Mouse (Mus musculus) c-Kit-positive CD71-positive TER-119-negative erythroid progenitor cells, embryonic 14.5 days (primary cell): ENCODE measurements at regions not wholly inside any gene's neighbourhood (a gene's known extent, or its start where the extent isn't known, plus 50 kb on each side); places are given as distances from the start of the nearest gene placed in this dataset.

Experiments
- DNase-seq: peaks from one replicate; pipeline ENCODE4 v3.0.0-alpha.2; 2013; ENCODE audit warnings: low read depth

DNA sequence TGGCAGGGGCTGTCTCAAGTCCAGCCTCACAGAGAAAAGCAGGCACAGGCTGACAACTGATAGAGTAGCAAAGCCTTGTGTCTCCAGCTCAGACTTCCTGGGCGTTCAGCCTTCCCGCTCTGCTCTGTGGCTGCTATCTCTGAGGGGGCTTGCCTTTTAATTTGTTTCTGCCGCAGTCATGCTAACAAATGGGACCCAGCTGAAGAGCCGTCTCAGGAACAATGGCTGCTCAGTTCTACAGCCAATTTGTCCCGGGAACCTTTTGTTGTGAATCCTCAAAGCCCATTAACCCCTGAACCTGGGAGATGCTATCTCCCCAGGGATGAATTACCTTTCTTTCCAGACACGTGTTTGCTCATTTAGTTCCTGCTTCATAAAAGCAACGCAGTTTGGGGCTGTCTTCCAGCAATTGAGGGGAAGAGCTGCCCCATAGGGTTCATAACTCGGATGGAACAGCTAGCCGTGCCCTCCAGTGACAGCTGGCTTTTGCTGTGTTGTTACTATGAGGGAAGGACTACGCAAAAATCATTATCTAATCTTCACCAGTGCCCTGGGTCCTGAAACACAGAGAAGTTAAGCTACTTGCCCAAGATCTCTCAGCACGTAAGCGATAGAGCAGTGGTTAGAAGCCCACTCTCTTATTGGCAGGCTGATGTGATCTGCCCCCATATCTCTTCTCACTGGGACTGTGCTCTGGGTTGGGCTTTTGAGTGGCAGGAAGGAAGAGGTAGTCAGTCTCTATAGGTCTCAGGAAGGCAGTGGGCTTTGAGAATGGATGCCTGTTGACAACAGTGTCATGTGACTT is 240.9 kb downstream of the Rybp start:
- DNase-seq = no peak

- DNase-seq = no peak
Observed at GRCm38 (mm10) chr6:100045109-100045508, 242.2 kb downstream of the Rybp start.

GRCm38 (mm10) chr6:100041161-100041560 is 246.1 kb downstream of the Rybp start:
- DNase-seq = no peak

GRCm38 (mm10) chr6:100040459-100040984 is 246.8 kb downstream of the Rybp start:
- DNase-seq = no peak

DNA sequence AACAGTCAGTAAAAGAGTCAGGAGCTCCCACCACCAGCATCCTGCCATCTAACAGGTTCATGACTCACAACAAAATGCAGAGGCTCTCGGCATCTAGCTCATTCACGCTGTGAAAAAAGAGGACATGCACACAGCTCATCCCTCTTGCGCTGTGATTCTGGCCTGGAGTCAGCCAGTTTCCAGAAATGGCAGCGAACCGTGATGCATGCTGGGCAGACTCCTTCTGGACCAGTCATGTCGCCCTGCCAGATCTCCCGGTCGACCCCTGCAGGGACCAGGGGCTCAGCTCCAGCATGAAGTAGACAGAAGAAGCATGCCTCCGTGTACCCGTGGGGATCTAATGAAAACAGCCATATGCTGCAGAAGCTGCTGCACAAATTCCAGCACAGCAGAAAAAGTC is 254.6 kb downstream of the Rybp start:
- DNase-seq = no peak

DNA sequence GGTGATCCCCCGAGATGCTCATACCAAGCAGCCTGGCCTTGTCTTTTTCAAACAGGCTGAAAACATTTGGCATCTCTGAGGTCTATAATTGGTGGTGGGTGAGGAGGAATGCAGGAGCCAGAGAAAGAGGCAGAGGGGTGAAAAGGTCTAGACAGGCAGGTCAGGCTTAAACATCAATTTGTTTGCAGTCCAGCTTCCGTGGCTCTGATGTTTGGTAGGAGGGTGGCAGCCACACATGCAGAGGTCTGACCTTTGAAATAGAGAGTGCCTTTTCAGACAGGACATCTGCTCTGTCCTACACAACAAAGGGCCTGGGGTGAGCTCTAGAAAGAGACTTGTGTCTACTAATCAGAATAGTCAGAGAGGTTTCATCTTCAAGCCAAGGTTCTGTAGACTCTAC is 256.8 kb downstream of the Rybp start:
- no peak for DNase-seq

- DNase-seq = no peak
Observed at GRCm38 (mm10) chr6:100030010-100030409, 257.3 kb downstream of the Rybp start.

GRCm38 (mm10) chr6:100027524-100027923 is 259.8 kb downstream of the Rybp start:
- DNase-seq = no peak

GRCm38 (mm10) chr6:100025531-100025951 is 261.7 kb downstream of the Rybp start:
- no peak for DNase-seq

GRCm38 (mm10) chr6:100023434-100024095 is 263.7 kb downstream of the Rybp start:
- DNase-seq = no peak

DNA sequence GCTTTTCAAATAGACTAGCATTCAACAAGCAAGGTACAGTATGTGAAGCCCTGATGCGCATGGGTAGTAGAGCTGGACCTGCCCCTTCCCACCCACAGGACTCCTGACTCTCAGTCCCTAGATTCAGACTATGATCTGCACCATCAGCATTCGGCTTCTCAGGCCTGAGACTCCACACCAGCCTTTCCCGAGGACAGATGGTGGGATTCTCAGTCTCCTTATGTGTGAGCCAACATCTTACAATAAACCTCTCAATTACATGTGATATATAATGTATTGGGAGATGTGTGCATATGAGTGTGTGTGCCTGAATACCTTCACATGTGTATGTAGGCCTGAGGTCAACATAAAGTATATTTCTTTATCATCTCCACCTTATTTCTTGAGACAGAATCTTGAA is 268.3 kb downstream of the Rybp start:
- no peak for DNase-seq

GRCm38 (mm10) chr6:100013949-100014348 is 273.3 kb downstream of the Rybp start:
- DNase-seq = no peak

DNA sequence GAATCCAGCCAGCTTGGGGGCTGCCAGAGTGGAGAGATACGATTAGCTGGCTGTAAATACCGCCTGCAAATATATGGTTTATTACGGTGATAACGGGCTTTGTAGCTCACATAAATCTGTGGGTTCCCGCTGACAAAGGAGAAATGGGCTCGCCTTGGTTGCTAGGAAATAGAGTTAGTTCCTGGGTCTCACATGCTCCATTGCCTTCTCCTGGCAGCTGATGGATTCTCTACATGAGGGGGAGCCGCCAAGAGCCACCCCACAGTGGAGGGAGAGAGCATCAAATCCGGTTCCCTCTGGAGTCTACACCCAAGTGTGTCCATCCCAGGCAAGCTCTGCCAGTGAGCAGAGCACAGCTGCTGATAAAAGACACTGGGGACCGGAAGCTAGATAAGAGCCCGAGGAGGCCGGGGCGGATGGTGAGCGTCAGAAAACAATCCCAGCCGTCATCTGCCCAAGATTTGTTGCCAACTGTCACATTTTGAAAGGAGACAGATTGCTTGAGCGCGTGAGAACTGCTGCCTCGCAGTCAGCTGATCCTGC is 275.7 kb downstream of the Rybp start:
- no peak for DNase-seq

DNA sequence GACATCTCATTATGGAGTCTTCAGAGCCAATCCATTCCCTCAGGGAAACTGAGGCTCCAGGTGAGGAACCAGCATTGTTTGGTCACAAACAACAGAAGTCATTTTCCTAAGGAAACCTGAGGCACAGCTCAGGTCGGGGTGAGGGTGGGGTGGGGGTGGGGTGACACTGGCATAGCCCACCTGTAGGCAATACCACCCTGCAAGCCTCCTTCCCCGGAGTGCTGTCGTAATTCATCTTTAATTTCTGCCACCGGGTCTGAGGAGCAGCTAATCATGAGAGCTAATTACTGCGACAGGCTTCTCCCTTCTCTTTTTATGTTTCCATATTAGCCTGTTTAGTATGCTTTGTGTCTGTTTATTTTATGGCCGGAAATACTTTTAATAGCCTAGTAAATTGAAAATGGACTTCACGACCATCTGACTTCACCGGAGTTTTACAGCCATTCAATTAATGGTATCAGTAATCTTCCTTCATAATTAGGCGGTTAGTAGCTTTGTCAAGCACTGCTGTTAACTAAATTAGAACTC is 276.3 kb downstream of the Rybp start:
- DNase-seq = no peak

GRCm38 (mm10) chr6:99999711-100000365 is 273.6 kb upstream of the Prok2 start:
- no peak for DNase-seq

- DNase-seq = no peak
Observed at GRCm38 (mm10) chr6:99995970-99996956, 270.1 kb upstream of the Prok2 start.

DNA sequence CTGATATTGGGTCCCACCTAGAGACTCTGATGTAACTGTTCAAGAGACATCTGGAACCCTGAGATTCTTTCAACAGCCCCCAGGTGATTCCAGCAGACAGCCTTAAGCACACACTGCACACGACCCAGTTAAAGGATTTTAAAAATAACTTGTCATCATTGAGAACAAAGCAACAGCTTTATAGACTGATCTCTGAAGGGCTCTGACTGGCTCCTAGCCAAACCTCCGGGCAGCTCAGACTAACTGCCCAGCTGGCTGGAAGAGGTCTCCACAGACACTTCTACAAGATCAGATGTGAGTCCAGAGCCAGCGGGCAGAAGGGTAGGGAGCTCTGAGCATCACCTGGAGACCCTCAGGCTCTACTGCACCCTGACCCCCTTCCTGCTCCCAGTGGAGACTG is 267.8 kb upstream of the Prok2 start:
- no peak for DNase-seq

DNA sequence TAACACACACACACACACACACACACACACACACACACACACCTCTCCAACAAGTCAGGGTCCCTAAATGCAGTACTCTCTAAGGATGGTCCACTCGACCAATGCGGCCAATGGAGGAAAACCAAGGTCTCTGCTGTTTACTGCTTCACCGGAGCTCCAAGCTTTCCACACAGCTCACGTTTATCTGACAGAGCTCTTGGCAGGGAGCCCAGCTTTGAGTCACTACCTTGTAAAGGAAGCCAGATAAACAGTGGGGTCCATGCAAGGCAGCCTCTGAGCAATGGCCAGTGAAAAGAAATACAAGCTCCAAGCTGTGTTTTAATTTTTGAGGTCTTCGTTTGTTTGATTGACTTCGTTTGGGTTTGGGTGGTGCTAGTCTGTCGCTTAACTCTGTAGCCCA is 264.9 kb upstream of the Prok2 start:
- DNase-seq = no peak

DNA sequence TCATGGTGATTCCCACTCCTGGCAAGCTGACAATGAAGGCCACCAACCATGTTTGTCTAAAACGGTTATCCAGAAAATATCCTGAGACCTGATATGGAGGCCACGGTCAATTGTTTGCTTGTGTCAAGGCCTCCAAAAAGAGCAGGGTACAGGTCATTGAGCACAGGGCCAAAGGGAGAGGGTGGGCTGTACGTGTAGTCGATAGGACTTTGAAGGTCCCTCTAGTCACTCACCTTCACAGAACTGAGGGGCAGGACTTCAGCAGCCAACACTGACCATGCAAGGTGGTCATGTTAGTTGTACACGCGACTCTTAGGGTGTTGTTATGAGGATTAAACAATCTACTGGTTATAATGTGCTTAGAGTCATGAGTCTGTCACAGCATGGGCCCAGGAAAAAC is 264.4 kb upstream of the Prok2 start:
- DNase-seq = no peak

GRCm38 (mm10) chr6:99986449-99986848 is 260.3 kb upstream of the Prok2 start:
- DNase-seq = no peak

GRCm38 (mm10) chr6:99985322-99985721 is 259.1 kb upstream of the Prok2 start:
- DNase-seq = no peak
